Mouse (Mus musculus) bone marrow macrophage, adult 2 months (primary cell): ENCODE data around the gene Pbx4. TPM values are rescaled to one million over a fixed set of nuclear protein-coding genes. Genes with fewer than 3 reads are reported as not detected.

Experiments
- H3K27ac ChIP-seq: 2 replicates; pipeline ENCODE4 v1.5.1; 2012; ENCODE audit warnings: low read depth, low read length; ENCODE audit not compliant: insufficient read depth
- H3K4me1 ChIP-seq: 2 replicates; pipeline ENCODE4 v1.6.1; 2012; ENCODE audit warnings: low read length; ENCODE audit not compliant: control insufficient read depth, insufficient read depth
- H3K4me3 ChIP-seq: 2 replicates; pipeline ENCODE4 v1.5.1; 2012; ENCODE audit warnings: mild to moderate bottlenecking, low read length, moderate library complexity; ENCODE audit not compliant: insufficient read depth
- CTCF ChIP-seq: IDR thresholded peaks from 2 replicates; pipeline ENCODE4 v1.5.1; 2012; ENCODE audit warnings: low read depth, mild to moderate bottlenecking, low read length, moderate library complexity
- POLR2A ChIP-seq: IDR thresholded peaks from 2 replicates; pipeline ENCODE4 v1.6.1; 2012; ENCODE audit warnings: mild to moderate bottlenecking, low read depth, low read length, borderline replicate concordance
- polyA plus RNA-seq: library from polyadenylated mRNA; stranded (reverse); fragments of >200 nt; gene quantifications from 2 replicates; pipeline ENCODE4 v1.2.4, GENCODE M21; 2012; ENCODE audit not compliant: missing spikeins, insufficient read depth, insufficient read length

The Pbx4 gene
- polyA plus RNA-seq, 1 experiment: 8.0 TPM

DNA sequence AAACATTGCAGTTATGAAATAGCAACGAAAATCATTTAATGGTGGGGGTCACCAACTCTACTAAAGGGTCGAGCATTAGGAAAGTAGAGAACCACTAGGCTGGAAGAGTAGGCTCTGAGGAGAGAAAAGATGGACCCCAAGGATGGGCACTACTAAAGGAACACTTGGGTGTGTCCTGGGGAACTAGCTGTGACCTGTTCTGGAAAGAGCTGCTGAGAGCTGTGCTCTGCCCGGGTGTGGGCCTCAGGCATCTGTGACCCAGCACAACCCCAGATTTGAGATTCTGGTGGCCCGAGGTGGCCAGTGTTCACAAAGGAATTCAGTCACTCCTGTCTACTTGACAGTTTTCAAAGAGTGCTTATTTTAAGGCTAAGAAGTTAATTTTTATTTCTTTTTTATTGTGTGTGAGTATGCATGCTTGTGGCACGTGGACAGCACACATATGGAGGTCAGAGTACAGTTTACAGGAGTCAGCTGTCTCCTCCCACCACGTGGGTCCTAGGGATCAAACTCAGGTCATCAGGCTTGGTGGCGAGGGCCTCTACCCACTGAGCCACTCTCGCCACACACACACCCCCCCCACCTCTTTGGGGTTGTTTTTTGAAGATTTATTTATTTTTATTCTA lies 4.9 kb downstream of the Pbx4 start:
- Histone ChIP-seq H3K4me3 (no peak overlapping the region), H3K4me1 (peaks cover 11% of the 10 kb centered on the region), H3K27ac (no peak overlapping the region)
- no peak for TF ChIP-seq POLR2A
- no peak for TF ChIP-seq CTCF

DNA sequence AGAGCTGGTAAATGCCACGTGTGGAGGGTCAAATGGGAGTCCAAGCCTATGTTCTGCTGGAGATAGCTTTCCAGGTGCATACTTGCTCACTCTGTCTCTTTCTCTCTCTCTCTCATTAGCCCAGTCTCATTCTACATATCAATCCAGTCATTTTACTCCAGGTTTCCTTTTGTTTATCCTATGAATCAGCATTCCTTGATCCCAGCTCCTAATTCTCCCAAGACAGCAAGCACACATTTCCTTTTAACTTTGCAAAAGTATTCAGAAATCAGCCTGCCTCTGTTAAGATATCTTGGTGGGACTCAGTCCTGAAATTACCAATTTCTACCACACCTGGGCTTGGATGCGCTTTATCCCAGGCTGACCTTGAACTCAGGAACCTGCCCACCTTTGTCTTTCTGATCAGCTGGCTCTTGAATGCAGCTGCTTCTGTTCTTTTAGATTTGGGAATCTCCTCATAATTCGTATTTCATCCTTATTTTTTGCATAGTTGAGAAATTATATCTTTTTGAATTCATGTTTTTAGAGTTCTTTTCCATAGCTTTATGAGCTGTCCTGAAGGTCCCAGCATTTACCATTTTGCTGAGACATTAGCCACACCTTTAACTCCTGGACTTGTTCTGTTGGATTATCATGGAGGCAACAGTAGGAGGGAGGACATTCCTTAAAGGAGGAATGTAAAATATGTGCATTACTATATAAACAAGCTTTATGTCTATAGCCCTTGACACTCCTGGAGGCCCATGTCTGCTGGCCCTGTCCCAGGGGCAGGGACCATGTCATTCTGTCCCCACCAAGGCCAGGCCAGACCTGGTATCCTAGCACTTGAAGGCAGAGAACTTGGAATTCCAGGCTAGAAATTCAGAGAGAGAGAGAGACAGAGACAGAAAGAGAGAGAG lies 15.1 kb downstream of the Pbx4 start:
- no peak for TF ChIP-seq CTCF
- no peak for TF ChIP-seq POLR2A
- peaks cover 58% of the 10 kb centered on the region for H3K4me1 ChIP-seq
- H3K4me3 ChIP-seq: no peak overlapping the region
- no peak overlapping the region for H3K27ac ChIP-seq

DNA sequence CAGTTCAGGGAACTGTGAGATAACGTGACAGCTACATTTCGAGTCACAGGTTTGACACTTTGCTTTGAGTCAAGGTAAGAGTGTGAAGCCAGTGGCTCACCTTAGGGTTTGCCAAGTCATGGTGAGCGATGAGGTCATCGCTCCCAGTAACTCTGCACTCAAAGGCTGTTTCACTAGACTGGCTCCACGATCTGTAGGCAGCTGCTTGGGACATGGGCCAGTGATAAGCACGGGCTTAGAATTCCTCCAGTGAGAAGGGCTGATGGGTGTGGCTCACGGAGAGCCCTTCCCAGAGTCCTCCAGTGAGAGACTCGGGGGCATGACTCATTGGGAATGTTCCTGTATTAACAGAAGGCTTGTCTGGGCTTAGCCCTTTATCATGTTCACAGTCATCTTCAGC lies 16.7 kb downstream of the Pbx4 start:
- H3K27ac ChIP-seq: peak overlapping the region; percentile 71
- peaks cover 46% of the 10 kb centered on the region for H3K4me1 ChIP-seq
- no peak overlapping the region for H3K4me3 ChIP-seq
- TF ChIP-seq CTCF (no peak), POLR2A (no peak)

DNA sequence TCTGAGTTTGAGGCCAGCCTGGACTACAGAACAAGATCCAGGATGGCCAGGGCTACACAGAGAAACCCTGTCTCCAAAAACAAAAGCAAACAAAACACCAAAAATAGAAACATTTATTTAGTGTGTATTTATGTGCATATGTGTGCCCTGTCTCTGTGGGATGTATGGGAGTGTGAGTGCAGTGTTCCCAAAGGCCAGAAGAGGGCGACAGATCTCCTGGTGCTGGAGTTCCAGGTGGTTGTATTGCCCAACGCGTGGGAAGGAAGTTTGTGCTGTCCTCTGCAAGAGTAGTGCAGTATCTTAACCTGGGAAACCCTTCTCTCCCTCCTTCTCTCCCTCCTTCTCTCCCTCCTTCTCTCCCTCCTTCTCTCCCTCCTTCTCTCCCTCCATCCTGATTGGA lies 17.6 kb downstream of the Pbx4 start:
- Histone ChIP-seq H3K4me1 (peaks cover 40% of the 10 kb centered on the region), H3K4me3 (no peak overlapping the region), H3K27ac (peak overlapping the region; percentile 71; the same call in 1 of the 2 replicates)
- TF ChIP-seq POLR2A (no peak), CTCF (peak; percentile 27; the same call in 1 of the 2 replicates)

DNA sequence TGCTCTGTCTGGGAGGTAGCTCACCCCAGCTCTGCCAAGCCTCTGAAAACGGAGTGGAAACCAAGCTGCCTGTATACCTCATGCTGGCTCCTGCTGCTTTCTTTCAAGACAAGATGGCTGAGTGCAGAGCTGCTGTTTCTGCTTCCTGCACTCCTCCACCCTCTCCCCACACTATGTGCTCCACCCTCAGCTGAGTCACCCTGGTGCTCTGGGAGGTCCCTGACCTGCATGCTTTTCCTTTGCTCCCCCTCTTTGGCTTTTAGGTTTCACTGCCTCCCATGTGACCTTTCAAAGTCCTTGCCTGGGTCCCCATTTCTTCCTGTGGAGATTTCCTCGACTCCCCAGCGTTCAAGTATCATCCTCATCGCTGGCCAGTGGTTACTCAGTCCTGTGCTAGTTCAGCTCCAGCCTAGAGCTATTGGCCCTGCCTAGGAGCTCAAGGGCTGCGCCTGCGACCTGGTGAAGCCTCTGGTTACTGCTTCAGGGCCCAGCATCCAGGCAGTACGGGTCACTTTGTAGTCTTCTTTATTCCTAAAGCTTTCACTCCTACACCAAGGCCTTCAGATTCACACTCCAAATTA lies 18.7 kb downstream of the Pbx4 start:
- TF ChIP-seq POLR2A (no peak), CTCF (no peak)
- H3K27ac ChIP-seq: peak overlapping the region; percentile 26; the same call in 1 of the 2 replicates
- peaks cover 28% of the 10 kb centered on the region for H3K4me1 ChIP-seq
- no peak overlapping the region for H3K4me3 ChIP-seq

DNA sequence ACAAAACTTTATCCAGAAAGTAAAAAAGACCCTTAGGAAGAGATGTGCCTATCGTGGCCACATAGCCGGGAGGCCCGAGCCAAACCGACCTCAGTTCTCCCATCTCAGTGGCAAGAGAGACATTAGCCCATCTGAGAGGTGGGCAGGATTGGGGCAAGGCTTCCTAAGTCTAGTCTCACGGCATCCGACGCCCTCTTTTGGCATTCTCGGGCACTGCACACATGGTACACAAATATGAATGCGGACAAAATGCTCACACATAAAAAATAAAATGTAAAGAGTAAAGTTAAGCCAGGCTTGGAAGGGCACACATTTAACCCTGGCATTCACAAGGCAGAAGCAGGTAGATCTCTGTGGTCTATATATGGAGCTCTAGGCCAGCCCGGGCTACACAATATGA lies 21.6 kb downstream of the Pbx4 start:
- TF ChIP-seq POLR2A: no peak
- TF ChIP-seq CTCF: no peak
- peaks cover 14% of the 10 kb centered on the region for H3K4me1 ChIP-seq
- H3K4me3 ChIP-seq: no peak overlapping the region
- no peak overlapping the region for H3K27ac ChIP-seq

DNA sequence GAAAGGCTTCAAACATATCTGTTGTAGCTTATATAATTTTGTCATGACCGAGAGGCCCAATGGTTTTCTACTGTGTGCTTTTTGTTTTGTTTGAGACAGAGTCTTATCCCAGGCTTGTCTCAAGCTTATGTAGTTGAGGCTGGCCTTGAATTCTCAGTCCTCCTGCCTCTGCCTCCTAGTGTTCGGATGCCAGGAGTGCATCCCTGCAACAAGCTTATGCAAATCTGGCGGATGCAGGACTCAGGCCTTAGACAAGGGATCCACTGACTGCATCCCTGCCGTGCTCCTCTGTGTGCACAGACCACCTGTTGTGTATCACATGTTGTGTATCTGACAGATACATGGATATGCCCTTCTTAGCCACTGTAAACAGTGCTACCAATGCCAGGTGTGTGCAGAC lies 28.5 kb downstream of the Pbx4 start:
- TF ChIP-seq CTCF (no peak), POLR2A (no peak)
- Histone ChIP-seq H3K4me1 (peaks cover 3% of the 10 kb centered on the region; the same call in 1 of the 2 replicates), H3K4me3 (no peak overlapping the region)

DNA sequence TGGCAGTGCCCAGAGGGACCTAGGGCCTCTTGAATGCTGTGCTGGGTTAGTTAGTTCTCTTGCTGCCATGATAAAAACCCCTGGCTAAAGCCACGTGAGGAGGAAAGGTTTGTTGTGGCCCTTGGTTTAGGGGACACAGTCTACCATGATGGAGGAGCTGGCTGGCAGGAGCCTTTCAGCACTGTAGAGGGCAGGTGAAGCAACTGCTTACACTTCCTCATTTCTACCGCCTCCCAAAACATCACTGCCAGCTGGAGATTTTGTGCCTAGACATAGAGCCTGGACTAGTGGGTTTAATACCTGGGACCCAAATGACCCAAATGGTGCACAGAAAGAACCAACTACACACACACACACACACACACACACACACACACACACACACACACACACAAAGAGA lies 29.0 kb downstream of the Pbx4 start:
- Histone ChIP-seq H3K4me3 (no peak overlapping the region), H3K4me1 (peaks cover 3% of the 10 kb centered on the region; the same call in 1 of the 2 replicates), H3K27ac (no peak overlapping the region)
- TF ChIP-seq CTCF (no peak), POLR2A (no peak)

More for the DNA sequence above, 28.5 kb downstream of the Pbx4 start:
- H3K27ac ChIP-seq: no peak overlapping the region

DNA sequence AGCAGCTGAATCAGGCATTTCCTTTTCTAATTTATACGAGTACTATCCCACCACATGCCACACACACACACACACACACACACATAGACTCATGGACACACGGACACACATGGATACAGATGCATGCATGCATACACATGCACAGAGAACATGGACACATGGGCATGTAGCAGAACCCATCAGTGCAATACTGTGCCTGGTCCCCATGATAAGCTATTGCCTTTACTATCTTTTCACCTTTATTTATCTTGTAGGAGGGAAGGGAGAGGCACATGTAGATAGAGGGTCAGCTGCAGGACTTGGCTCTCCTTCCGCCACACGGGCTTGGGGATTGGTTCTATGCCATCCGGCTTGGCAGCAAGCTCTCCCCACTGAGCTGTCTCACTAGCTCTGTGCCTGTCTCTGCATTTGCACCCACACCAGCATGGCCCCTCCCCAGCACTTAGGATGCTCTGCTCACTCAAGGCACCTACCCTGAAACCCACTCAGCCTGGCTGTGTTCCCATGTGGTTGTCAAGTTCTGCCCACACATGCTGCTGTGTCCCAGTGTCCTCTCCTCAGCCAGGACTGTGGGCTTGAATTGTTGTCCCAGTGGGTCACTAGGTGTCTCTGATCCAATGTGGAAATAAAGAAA lies 31.2 kb downstream of the Pbx4 start:
- Histone ChIP-seq H3K4me1 (peaks cover 3% of the 10 kb centered on the region; the same call in 1 of the 2 replicates), H3K4me3 (no peak overlapping the region), H3K27ac (no peak overlapping the region)
- no peak for TF ChIP-seq CTCF
- no peak for TF ChIP-seq POLR2A

DNA sequence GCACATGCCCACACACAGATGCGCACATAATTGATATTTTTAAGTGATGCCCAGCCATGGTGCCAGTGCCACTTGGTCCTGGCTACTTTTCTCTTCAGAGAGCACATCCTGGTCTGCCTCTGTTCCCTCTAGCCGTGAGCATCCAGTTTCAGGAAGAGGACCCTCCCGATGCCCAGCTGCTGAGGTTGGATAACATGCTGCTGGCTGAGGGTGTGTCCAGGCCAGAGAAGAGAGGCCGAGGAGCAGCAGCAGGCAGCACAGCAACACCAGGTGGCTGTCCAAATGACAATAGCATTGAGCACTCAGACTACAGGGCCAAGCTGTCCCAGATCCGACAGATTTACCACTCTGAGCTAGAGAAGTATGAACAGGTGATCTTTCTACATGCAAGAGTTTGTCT lies 31.9 kb downstream of the Pbx4 start:
- H3K4me3 ChIP-seq: no peak overlapping the region
- H3K27ac ChIP-seq: no peak overlapping the region
- TF ChIP-seq CTCF (no peak), POLR2A (no peak)
- peaks cover 3% of the 10 kb centered on the region; the same call in 1 of the 2 replicates for H3K4me1 ChIP-seq
